Mouse (Mus musculus) megakaryocyte, embryonic 14.5 days (primary cell): ENCODE results near the gene Smc1b. TPM values are rescaled to one million over a fixed set of nuclear protein-coding genes. Genes with fewer than 3 reads are reported as not detected.
A peak's percentile ranks its signal among the peaks of the same experiment; 100 is the strongest.
"Not testable (repeated sequence)": the region's sequence is repeated elsewhere in the genome, so short reads cannot be mapped to it uniquely, and the experiment has no call there.

ENCODE experiments used
- H3K27me3 ChIP-seq: replicated peaks from 2 replicates; pipeline ENCODE3; 2012; ENCODE audit warnings: inconsistent platforms
- H3K36me3 ChIP-seq: replicated peaks from 2 replicates; pipeline ENCODE3; 2012; ENCODE audit warnings: low read length, inconsistent platforms, mixed read lengths
- H3K4me1 ChIP-seq: 2 replicates; pipeline ENCODE4 v1.6.1; 2012; ENCODE audit warnings: inconsistent platforms
- H3K4me3 ChIP-seq: replicated peaks from 2 replicates; pipeline ENCODE3; 2012; ENCODE audit warnings: moderate library complexity, mild to moderate bottlenecking, inconsistent platforms
- H3K9me3 ChIP-seq: 2 replicates; pipeline ENCODE4 v1.6.1; 2012; ENCODE audit warnings: inconsistent platforms
- FLI1 ChIP-seq: IDR thresholded peaks from 2 replicates; pipeline ENCODE4 v1.6.1; 2012; ENCODE audit warnings: low read length, inconsistent platforms, mixed read lengths
- GATA1 ChIP-seq: IDR thresholded peaks from 3 replicates; pipeline ENCODE4 v1.6.1; 2012; ENCODE audit warnings: mixed read lengths, low read length, inconsistent platforms, borderline replicate concordance
- polyA plus RNA-seq: library from polyadenylated mRNA; stranded (reverse); fragments of >175 nt; gene quantifications from 2 replicates; pipeline ENCODE4 v1.2.3, GENCODE M21; 2012; ENCODE audit warnings: low replicate concordance; ENCODE audit not compliant: insufficient read depth

The Smc1b gene
- polyA plus RNA-seq, 1 experiment, result not detected

DNA sequence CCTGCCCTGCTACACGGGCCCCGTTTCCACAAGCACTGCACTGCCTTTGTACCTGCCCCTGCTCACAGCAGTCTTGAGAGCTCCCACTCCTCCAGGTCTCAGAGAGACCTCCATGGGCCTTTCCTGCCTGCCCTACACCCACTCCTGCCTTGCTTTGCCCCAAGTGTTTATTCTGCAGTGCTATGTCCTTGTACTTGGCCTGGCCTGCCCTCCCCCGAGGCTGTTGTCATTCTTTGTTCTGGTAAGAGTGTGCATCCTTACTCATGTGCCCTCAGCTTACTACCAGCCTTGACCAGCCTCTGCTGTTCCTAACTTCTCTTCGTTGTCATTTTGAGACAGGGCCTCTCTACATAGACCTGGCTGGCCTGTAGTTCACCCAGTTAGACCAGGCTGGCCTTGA lies 83.9 kb downstream of the Smc1b start:
- Histone ChIP-seq H3K27me3 (no peaks in the 10 kb centered on the region), H3K9me3 (no peaks in the 10 kb centered on the region), H3K4me1 (peaks cover 19% of the 10 kb centered on the region), H3K4me3 (no peak overlapping the region), H3K36me3 (peaks cover 71% of the 10 kb centered on the region)
- TF ChIP-seq FLI1 (no peak), GATA1 (no peak)

DNA sequence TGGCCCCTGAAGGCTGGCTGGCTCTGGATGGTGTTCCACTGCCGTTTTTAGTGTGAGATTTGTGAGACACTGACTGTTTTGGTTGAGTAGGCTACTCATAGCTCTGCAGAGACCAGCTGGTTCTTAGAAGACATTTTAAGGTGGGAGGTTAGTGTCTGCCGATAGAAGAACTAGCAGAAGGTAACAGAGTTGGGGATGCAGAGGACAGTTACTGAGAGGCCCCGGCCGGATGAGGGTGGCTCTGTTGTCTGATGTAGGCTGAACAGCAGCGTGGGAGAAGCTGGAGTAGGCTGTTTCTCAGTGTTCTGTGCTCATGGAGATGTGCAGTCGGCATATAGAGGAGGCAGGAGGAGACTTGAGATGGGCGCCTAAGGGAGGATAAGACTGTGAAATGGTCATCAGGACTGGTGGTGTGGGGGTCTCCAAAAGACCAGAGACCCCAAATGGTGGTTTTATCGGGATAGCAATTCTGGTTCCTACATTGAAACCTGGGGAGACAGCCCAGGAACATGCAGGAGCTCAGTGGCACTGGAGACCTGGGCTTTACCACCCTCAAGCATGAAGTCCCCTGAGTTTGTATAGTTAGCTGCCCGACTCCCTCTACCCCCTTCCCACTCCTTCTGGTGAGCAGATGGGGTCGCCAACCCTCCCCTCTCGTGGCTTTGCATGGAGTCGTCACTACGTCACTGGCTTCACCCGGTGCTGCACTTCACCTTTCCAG lies 85.4 kb downstream of the Smc1b start:
- no peak overlapping the region for H3K4me3 ChIP-seq

DNA sequence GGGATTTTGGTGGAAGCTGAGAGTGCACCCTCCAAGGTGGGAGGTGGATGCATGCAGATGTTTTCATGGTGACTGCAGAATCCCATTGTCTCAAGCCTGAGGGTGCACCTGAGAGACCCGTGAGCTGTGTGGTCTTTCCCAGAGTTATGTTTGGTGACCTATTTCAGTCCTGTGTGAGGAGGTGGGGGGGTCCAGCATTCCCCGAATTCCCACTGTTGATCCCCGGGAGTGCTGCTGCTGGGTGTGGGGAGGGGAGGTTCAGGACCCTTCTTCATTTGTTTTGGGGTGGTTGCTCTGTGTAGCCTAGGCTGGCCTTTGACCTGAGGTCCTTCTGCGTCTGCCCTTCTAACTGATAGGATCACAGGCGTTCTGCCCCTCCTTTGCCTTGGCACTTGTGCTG lies 88.0 kb downstream of the Smc1b start:
- no peaks in the 10 kb centered on the region for H3K9me3 ChIP-seq
- peaks cover 38% of the 10 kb centered on the region for H3K36me3 ChIP-seq
- peaks cover 47% of the 10 kb centered on the region for H3K4me1 ChIP-seq
- no peak overlapping the region for H3K4me3 ChIP-seq
- no peaks in the 10 kb centered on the region for H3K27me3 ChIP-seq
- TF ChIP-seq FLI1, result no peak
- TF ChIP-seq GATA1, result no peak

More for the DNA sequence above, 85.4 kb downstream of the Smc1b start:
- TF ChIP-seq GATA1 (no peak), FLI1 (no peak)
- Histone ChIP-seq H3K27me3 (no peaks in the 10 kb centered on the region), H3K9me3 (no peaks in the 10 kb centered on the region), H3K4me1 (peaks cover 34% of the 10 kb centered on the region), H3K36me3 (peaks cover 62% of the 10 kb centered on the region)

DNA sequence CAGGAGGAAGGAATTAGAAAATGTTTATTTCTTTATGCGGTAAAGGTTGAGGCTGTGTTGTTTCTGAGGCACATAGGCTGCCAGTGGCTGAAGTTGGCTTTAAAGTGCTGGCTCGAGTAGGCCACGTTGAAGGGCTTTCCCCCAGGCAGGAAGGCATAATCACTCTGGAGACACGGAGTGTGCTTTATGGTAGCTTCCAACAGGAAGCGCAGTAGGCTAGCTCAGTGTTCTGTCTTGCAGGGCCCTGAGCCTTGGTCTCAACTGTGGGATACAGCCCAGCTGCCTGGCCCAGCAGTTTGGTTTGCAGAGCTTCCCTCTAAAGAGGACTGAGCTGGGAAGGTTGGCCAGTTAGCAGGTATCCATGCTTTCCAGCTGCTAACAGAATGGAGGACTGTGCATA lies 88.6 kb downstream of the Smc1b start:
- H3K9me3 ChIP-seq, result no peaks in the 10 kb centered on the region
- peaks cover 50% of the 10 kb centered on the region for H3K4me1 ChIP-seq
- H3K36me3 ChIP-seq, result peaks cover 32% of the 10 kb centered on the region
- no peaks in the 10 kb centered on the region for H3K27me3 ChIP-seq
- no peak overlapping the region for H3K4me3 ChIP-seq
- TF ChIP-seq GATA1 (no peak), FLI1 (no peak)

DNA sequence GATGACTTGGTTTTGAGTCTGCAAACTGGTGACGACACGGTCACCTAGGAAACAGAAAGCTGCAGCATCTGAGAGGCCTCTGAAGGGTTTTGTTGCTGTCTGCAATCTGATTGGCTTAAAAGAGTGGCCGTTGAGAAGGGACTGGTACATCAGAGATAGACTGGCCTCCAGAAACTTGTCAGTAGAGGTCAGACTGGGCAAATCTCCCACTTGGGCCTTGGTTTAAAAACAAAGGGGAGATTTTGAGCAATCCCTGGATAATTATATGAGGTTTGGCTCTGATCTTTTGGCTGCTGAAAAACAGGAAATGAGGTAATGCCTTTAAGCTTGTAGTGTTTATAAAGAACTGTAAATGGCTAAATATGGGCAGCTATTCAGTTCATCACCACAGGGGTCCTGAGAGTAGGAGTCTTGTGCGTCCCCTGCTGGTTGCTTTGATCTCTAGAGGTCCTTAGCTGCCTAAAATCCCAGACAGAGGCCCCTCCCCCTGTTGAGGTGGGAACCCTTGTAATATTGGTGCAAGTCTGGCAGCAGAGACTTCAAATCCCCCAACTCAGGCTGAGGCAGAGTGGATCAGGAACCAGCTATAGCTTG lies 89.3 kb downstream of the Smc1b start:
- H3K36me3 ChIP-seq, result peaks cover 25% of the 10 kb centered on the region
- no peak for TF ChIP-seq FLI1
- no peak for TF ChIP-seq GATA1
- H3K4me1 ChIP-seq, result peaks cover 51% of the 10 kb centered on the region
- no peak overlapping the region for H3K4me3 ChIP-seq
- H3K9me3 ChIP-seq, result no peaks in the 10 kb centered on the region
- H3K27me3 ChIP-seq, result no peaks in the 10 kb centered on the region

DNA sequence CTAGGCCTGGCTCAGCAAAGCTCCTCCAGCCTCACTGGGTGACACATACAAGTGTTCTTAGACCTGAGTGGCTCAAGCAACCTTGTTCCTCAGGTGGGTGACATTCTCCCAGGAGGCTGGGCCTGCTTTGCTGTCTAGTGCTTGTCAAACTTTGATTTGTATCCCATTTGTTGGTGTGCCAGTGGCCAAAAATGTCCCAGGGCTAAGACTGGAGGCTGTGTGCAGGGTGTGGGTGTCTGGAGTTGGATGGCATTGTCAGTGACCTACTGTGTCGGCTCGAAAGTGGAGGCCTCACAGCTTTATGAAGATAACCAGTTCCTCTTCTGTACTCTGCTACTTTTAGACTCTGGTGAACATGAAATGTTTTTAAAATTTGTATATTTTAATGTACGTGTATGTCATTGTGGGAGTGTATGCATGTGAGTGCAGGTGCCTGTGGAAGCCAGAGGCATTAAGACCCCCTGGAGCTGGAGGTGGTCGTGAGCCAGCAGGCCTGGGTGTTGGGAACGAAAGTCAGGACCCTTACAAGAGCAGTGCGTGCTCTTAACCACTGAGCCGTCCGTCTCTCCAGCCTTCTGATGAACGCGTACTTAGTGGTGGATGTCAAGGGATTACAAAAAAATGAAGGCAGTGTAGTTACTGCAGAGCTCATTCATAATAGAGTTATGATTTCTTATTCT lies 90.1 kb downstream of the Smc1b start:
- peaks cover 17% of the 10 kb centered on the region for H3K36me3 ChIP-seq
- no peaks in the 10 kb centered on the region for H3K9me3 ChIP-seq
- no peaks in the 10 kb centered on the region for H3K27me3 ChIP-seq
- TF ChIP-seq FLI1, result no peak
- TF ChIP-seq GATA1, result no peak
- peaks cover 57% of the 10 kb centered on the region for H3K4me1 ChIP-seq
- H3K4me3 ChIP-seq, result no peak overlapping the region

DNA sequence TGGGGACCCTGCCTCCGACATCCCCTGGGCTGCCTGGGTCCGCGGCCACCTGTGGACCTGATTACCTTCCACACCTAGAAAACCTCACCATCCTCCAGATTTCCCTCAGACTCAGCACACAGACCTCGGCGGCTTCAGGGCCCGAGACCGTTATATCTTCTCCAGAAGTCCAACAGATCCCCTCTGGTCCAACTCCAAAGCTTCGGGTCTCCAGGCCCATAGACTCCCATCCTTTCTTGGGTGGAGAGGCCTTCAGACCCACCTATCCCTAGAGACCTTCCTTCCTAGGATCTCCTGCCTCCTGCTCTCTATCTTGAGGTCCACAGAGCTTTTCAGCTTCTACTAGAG lies 94.4 kb downstream of the Smc1b start:
- H3K9me3 ChIP-seq, result no peaks in the 10 kb centered on the region
- H3K27me3 ChIP-seq, result peaks cover 9% of the 10 kb centered on the region
- TF ChIP-seq GATA1, result no peak
- no peak for TF ChIP-seq FLI1
- H3K4me3 ChIP-seq, result peak overlapping the region; percentile 96
- no peaks in the 10 kb centered on the region for H3K36me3 ChIP-seq
- H3K4me1 ChIP-seq, result peaks cover 56% of the 10 kb centered on the region

DNA sequence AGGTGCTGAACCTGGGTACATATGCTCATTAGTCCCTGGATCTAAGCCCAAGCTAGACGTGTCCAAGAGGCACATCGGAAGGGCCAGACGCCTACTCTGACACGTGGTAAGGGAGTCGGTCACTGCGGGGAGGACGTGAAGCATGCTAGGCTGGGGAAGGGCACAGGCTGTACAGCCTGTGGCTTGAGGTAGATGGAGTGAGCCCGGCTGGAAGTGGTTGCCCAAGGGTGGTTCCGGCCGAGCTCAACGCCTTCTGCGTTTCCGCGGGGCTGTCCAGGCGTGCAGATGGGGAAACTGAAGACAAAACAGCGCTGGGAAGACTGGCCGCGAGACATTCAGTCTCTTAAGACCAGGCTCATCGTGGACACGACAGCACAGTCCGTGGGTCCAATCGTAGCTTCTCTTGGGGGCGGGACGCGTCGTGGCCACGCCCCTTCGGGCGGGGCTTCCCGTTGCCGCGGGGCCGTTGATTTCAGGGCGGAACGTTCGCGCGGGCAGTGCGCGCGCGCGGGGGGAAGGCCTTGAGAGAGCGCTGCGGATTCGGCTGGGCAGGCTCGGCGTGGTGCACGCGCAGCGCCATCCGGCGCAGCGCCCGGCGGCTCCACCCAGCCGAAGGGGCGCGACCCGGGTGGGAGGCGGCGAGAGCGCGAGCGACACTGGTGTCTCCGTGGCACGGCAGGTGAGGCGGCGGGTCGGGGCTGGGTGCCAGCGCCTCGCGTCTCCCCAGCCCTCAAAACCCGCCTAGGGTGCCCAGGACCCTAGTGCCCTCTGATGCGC lies 95.0 kb downstream of the Smc1b start:
- TF ChIP-seq GATA1 (no peak), FLI1 (no peak)
- no peaks in the 10 kb centered on the region for H3K9me3 ChIP-seq

DNA sequence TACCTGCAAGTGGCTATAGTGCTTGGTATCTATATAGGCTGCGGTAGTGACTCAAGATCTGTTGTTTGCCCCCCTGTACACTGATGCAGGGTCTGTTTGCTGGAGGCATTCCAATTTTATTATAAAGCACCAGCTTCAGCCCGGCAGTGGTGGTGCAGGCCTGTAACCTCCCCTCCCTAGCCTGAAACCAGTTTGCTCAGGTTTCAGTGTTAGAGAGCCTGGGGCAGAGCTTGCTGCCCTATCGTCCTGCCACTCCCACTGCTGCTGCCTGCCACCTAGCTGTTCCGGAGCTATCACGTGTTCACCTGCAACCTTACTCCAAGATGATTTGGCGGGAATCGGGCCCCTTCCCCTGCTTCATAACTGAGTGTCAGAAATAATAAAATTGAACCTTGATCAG lies 97.8 kb downstream of the Smc1b start:
- Histone ChIP-seq H3K27me3 (peaks cover 20% of the 10 kb centered on the region), H3K4me1 (peaks cover 35% of the 10 kb centered on the region)
- H3K36me3 ChIP-seq, H3K9me3 ChIP-seq, H3K4me3 ChIP-seq: not testable (repeated sequence)

More for the DNA sequence above, 95.0 kb downstream of the Smc1b start:
- Histone ChIP-seq H3K4me3 (peak overlapping the region; percentile 96), H3K36me3 (no peaks in the 10 kb centered on the region), H3K27me3 (peaks cover 15% of the 10 kb centered on the region), H3K4me1 (peaks cover 50% of the 10 kb centered on the region)

DNA sequence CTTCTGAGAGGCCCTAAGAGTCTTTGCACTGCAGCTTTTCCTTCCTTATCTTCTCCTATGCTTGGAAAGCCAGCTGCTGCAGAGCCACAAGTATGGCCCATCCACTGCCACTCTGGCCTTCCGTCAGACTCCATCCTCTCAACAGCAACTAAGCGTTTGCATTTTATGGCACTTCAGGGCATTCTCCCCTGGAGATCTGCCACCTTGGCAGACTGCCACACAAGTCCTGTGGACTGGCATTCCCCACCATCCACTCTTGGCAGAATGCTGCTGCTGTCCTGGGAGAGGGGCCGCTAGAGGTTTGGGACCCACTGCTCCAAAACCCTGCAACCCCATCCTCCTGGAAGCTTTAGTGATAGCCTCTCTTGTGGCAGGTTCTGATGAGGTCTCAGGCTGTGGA lies 99.9 kb downstream of the Smc1b start:
- Histone ChIP-seq H3K4me3 (no peak overlapping the region), H3K9me3 (no peaks in the 10 kb centered on the region), H3K36me3 (no peaks in the 10 kb centered on the region), H3K27me3 (peaks cover 28% of the 10 kb centered on the region), H3K4me1 (peaks cover 18% of the 10 kb centered on the region)
- no peak for TF ChIP-seq FLI1

DNA sequence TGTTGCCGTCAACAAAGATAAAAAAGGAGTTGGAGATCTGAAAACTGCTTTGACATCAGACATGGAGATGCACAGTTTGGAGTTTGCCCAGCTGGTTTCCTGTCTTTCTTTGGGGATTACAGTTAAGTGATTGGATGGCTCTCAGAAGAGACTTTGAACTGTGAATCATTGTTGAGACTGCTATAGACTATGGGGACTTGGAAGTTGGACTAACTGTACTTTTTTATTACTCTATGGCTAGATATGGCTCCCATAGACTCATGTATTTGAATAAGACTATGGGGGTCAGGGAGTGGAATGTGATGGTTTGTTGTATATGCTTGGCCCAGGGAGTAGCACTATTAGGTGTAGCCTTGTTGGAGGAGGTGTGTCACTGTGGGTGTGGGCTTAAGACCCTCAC lies 101.1 kb downstream of the Smc1b start:
- not testable (repeated sequence) for H3K9me3 ChIP-seq, H3K4me3 ChIP-seq, H3K36me3 ChIP-seq, H3K4me1 ChIP-seq
- H3K27me3 ChIP-seq, result peaks cover 38% of the 10 kb centered on the region

DNA sequence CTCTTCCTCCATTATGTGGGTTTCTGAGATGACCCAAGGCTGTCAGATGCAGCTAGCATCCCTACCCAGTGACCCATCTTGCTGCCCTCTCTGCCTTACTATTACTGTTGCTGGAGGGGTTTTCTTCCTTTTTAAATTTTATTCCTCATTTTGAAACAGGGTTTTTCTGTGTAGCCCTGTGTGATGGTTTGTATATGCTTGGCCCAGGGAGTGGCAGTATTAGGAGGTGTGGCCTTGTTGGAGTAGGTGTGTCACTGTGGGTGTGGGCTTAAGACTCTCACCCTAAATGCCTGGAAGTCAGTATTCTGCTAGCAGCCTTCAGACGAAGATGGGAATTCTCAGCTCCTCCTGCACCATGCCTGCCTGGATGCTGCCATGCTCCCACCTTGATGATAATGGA lies 103.1 kb downstream of the Smc1b start, which contains the start of gene Fam118a:
Gene Fam118a (plus strand): TSS at position 301 of the 400 bp plus-strand sequence.
- not testable (repeated sequence) for H3K9me3 ChIP-seq, H3K4me1 ChIP-seq, H3K36me3 ChIP-seq, H3K4me3 ChIP-seq
- peaks cover 45% of the 10 kb centered on the region for H3K27me3 ChIP-seq
